Mouse (Mus musculus) left cerebral cortex, adult 18-20 months (tissue): Measurements from ENCODE around the gene Rpl34. TPM values are rescaled to one million over a fixed set of nuclear protein-coding genes. Genes with fewer than 3 reads are reported as not detected.

Source experiments
- DNase-seq, 2 experiments: peaks; one replicate each; pipeline ENCODE4 v3.0.0; 2021 to 2022; ENCODE audit warnings: low spot score in 2 of 2, mixed read lengths in 1 of 2
- total RNA-seq, 2 experiments: library from RNA; stranded (reverse); gene quantifications; 2 replicates each; pipeline ENCODE4 v1.2.3; 2021

Gene Rpl34
- total RNA-seq, 2 experiments from 2014 or later: 343 to 349 TPM

- peak; percentile 74 to 77 for DNase-seq
Observed at GRCm38 (mm10) chr3:130714775-130715568, 15.2 kb downstream of the Rpl34 start.

GRCm38 (mm10) chr3:130712891-130713290, 17.3 kb downstream of the Rpl34 start:
- no peak for DNase-seq

- DNase-seq: no peak
Observed at GRCm38 (mm10) chr3:130710103-130710502, 20.1 kb downstream of the Rpl34 start.

GRCm38 (mm10) chr3:130708967-130709924, 21.0 kb downstream of the Rpl34 start, which contains the start of gene Ostc:
Ostc (minus strand) TSS chr3:130709444.
- peak; percentile 94 to 96 for DNase-seq

GRCm38 (mm10) chr3:130708529-130708928, 21.7 kb downstream of the Rpl34 start:
- no peak for DNase-seq

GRCm38 (mm10) chr3:130702289-130702688, 27.9 kb downstream of the Rpl34 start:
- no peak for DNase-seq

GRCm38 (mm10) chr3:130697622-130698021, 32.6 kb downstream of the Rpl34 start:
- DNase-seq: no peak

GRCm38 (mm10) chr3:130694705-130695104, 35.5 kb downstream of the Rpl34 start:
- DNase-seq: no peak

GRCm38 (mm10) chr3:130694041-130694593, 36.1 kb downstream of the Rpl34 start:
- DNase-seq: no peak

GRCm38 (mm10) chr3:130691596-130692170, 38.5 kb downstream of the Rpl34 start:
- no peak for DNase-seq

GRCm38 (mm10) chr3:130690834-130691595, 39.2 kb downstream of the Rpl34 start:
- DNase-seq: no peak

- peak; percentile 80 to 92 for DNase-seq
Observed at GRCm38 (mm10) chr3:130689630-130690029, 40.6 kb downstream of the Rpl34 start.

- DNase-seq: no peak
Observed at GRCm38 (mm10) chr3:130687051-130687450, 43.1 kb downstream of the Rpl34 start.

GRCm38 (mm10) chr3:130685014-130685366, 45.2 kb downstream of the Rpl34 start:
- DNase-seq: no peak

GRCm38 (mm10) chr3:130684276-130685013, 45.8 kb downstream of the Rpl34 start:
- DNase-seq: no peak

- no peak for DNase-seq
Observed at GRCm38 (mm10) chr3:130683836-130684235, 46.4 kb downstream of the Rpl34 start.

GRCm38 (mm10) chr3:130682183-130682582, 48.0 kb downstream of the Rpl34 start:
- DNase-seq: no peak

GRCm38 (mm10) chr3:130681226-130681625, 49.0 kb downstream of the Rpl34 start:
- no peak for DNase-seq

GRCm38 (mm10) chr3:130677671-130678460, 52.3 kb downstream of the Rpl34 start:
- no peak for DNase-seq
